Mouse (Mus musculus): ENCODE data around the gene Gfra1. TPM values are rescaled to one million over a fixed set of nuclear protein-coding genes. Genes with fewer than 3 reads are reported as not detected.
A peak's percentile ranks its signal among the peaks of the same experiment; 100 is the strongest.

Gene Gfra1
- polyA plus RNA-seq, 1 experiment, result 44.8 TPM

DNA sequence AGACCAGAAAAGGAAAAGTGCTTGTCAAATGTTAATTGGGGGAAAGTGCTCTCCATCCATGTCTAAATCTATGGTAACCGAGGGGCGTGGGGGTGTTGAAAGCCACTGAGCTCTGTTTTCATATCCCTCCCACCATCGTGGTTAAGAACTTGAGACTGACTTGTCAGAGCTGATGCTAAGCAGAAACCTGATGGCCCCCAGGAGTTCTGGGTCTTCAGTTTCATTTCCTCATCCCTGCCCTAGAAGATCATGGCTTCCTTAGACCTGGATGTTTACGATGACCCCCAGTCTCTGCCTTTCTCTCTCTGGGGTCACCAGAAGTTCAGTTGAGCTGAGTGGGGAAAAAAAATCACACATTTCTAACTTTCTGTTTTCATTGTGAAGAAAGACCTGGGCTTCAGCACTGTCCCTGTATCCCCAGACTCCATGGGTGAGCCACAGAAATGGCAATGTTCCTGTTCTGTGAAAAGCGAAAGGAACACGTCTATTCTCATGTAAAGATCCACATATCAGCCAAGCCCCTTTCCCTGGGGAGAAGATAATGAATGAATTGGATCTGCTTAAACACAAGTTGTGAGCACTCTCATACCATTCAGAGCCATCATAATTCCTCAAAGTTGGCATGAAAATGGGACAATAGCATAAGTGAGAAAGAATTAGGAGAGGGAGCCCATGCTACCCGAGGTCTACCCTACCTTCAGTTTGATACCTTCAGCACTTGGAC is 261.8 kb downstream of the Gfra1 start:
- no peak for DNase-seq (ENCODE audit: low read depth)
- no peak for TF ChIP-seq POLR2A (IDR thresholded peaks at IDR 0.05; ENCODE audit: borderline replicate concordance, extremely low read depth, insufficient read depth, insufficient read length, poor library complexity, severe bottlenecking)
- no peak for TF ChIP-seq CTCF (IDR thresholded peaks at IDR 0.05; ENCODE audit: borderline replicate concordance, extremely low read depth, insufficient read depth, insufficient read length)

DNA sequence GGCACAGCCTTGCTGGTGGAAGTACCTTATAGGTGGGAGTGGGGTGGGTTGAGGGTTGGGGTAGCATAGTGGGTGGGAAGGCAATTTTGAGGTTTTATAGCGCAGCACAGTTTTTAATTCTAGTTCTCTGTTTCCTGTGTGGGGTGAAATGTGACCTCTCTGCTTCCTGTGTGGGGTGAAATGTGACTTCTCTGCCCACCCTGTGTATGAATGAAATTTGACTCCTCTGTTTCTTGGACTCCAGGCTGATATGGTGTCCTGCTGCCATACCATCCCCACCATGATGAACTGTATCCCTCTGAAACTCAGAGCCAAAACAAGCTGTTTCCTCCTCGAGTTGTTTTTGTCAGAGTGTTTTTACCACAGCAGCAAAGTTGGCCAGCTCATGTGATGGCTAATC is 264.8 kb downstream of the Gfra1 start:
- no peak for DNase-seq (ENCODE audit: low read depth)
- TF ChIP-seq POLR2A (IDR thresholded peaks at IDR 0.05; ENCODE audit: borderline replicate concordance, extremely low read depth, insufficient read depth, insufficient read length, poor library complexity, severe bottlenecking), result no peak
- TF ChIP-seq CTCF (IDR thresholded peaks at IDR 0.05; ENCODE audit: borderline replicate concordance, extremely low read depth, insufficient read depth, insufficient read length), result no peak

DNA sequence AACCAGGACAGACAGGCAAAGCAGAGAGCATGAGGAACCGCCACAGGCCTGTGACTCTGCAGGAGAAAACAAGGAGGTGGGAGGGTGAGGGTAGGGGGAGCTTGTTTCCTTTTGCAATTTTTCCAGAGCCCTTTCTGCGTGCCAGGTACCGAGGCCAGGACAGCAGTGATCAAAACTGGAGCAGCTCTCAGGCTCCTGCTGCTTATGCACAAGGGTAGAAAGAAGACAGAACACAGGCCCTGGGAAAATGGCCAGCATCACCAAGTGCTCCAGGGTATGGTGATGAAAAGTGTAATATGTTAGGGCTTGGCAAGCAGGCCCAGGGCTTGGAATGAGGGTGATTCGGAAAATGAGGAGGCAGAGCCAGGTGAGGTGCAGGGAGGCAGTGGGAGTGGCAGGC is 269.2 kb downstream of the Gfra1 start:
- peak; percentile 81 for DNase-seq (ENCODE audit: low read depth)
- TF ChIP-seq CTCF (IDR thresholded peaks at IDR 0.05; ENCODE audit: borderline replicate concordance, extremely low read depth, insufficient read depth, insufficient read length), result no peak
- TF ChIP-seq POLR2A (IDR thresholded peaks at IDR 0.05; ENCODE audit: borderline replicate concordance, extremely low read depth, insufficient read depth, insufficient read length, poor library complexity, severe bottlenecking), result no peak

Other genes with a start within 250 kb of the Gfra1 start
- gene Ccdc172, start 56.1 kb upstream of the Gfra1 start, polyA plus RNA-seq (2012; rRNA removed), result not detected in 2 replicates
- 0.10 and 0.16 TPM in 2 replicates for gene Pnlip, start 196.6 kb upstream of the Gfra1 start, polyA plus RNA-seq (2012; rRNA removed)

Data from brain, embryonic 14.5 days (tissue).